Mouse (Mus musculus): ENCODE data around the gene Zfp652. TPM values are rescaled to one million over a fixed set of nuclear protein-coding genes. Genes with fewer than 3 reads are reported as not detected.

The Zfp652 gene
- polyA plus RNA-seq, 1 experiment from 2014 or later: 28.2 TPM

- peaks cover 24% of the 10 kb centered on the region for H3K4me1 ChIP-seq
- H3K9me3 ChIP-seq: no peaks in the 10 kb centered on the region
- WGBS: 0% methylated on average over 13 of the region's 13 CpGs
- no peaks in the 10 kb centered on the region for H3K27me3 ChIP-seq
- peak overlapping the region; percentile 95 for H3K4me2 ChIP-seq (replicated peaks)
- H3K36me3 ChIP-seq: no peaks in the 10 kb centered on the region
- peak overlapping the region; percentile 93 for H3K4me3 ChIP-seq
- H3K9ac ChIP-seq (replicated peaks): peak overlapping the region; percentile 98
- H3K27ac ChIP-seq (replicated peaks): peak overlapping the region; percentile 97
- ATAC-seq (ENCODE audit: low FRiP score, low read depth): 0 out of 2 replicates have a peak, but pooled peaks have one; percentile 27
These were observed 1.4 kb downstream of the Zfp652 start for GRCm38 (mm10) chr11:95713811-95714241.

- Histone ChIP-seq H3K9me3 (no peaks in the 10 kb centered on the region), H3K4me3 (peak overlapping the region; percentile 93), H3K9ac (replicated peaks) (peak overlapping the region; percentile 98), H3K4me2 (replicated peaks) (peak overlapping the region; percentile 95), H3K27me3 (no peaks in the 10 kb centered on the region), H3K4me1 (peaks cover 24% of the 10 kb centered on the region), H3K27ac (replicated peaks) (no peak overlapping the region), H3K36me3 (no peaks in the 10 kb centered on the region)
- WGBS: 47% methylated on average over 7 of the region's 7 CpGs
- ATAC-seq (ENCODE audit: low FRiP score, low read depth): no peak
These were observed 1.9 kb downstream of the Zfp652 start for GRCm38 (mm10) chr11:95714411-95714810.

- Histone ChIP-seq H3K4me2 (replicated peaks) (no peak overlapping the region), H3K9me3 (no peaks in the 10 kb centered on the region), H3K27ac (replicated peaks) (no peak overlapping the region), H3K36me3 (no peaks in the 10 kb centered on the region), H3K27me3 (no peaks in the 10 kb centered on the region), H3K4me1 (peaks cover 24% of the 10 kb centered on the region), H3K9ac (replicated peaks) (no peak overlapping the region), H3K4me3 (no peak overlapping the region)
- WGBS: 70% methylated on average over 8 of the region's 8 CpGs
- no peak for ATAC-seq (ENCODE audit: low FRiP score, low read depth)
These were observed 3.7 kb downstream of the Zfp652 start for GRCm38 (mm10) chr11:95716136-95716535.

GRCm38 (mm10) chr11:95719356-95719755 is 6.9 kb downstream of the Zfp652 start:
- H3K4me1 ChIP-seq: peaks cover 17% of the 10 kb centered on the region
- H3K4me3 ChIP-seq: no peak overlapping the region
- no peak for ATAC-seq (ENCODE audit: low FRiP score, low read depth)
- H3K9me3 ChIP-seq: no peaks in the 10 kb centered on the region
- H3K9ac ChIP-seq (replicated peaks): no peak overlapping the region
- WGBS: 92% methylated on average over 3 of the region's 3 CpGs
- H3K27me3 ChIP-seq: no peaks in the 10 kb centered on the region
- H3K4me2 ChIP-seq (replicated peaks): no peak overlapping the region
- H3K36me3 ChIP-seq: no peaks in the 10 kb centered on the region
- H3K27ac ChIP-seq (replicated peaks): no peak overlapping the region

GRCm38 (mm10) chr11:95723287-95723686 is 10.8 kb downstream of the Zfp652 start, which contains the start of gene B130006D01Rik:
B130006D01Rik (plus strand) TSS chr11:95723587.
- Histone ChIP-seq H3K27ac (replicated peaks) (no peak within 1 kb of the TSS), H3K9ac (replicated peaks) (no peak within 1 kb of the TSS), H3K9me3 (no peaks in the 10 kb centered on the region), H3K27me3 (no peaks in the 10 kb centered on the region), H3K4me3 (no peak within 1 kb of the TSS), H3K4me2 (replicated peaks) (no peak within 1 kb of the TSS), H3K4me1 (no peaks in the 10 kb centered on the region), H3K36me3 (no peaks in the 10 kb centered on the region)
- 94% methylated on average over 5 of the region's 5 CpGs for WGBS
- no peak for ATAC-seq (ENCODE audit: low FRiP score, low read depth)

- no peaks in the 10 kb centered on the region for H3K27me3 ChIP-seq
- WGBS: 95% methylated on average over 4 of the region's 4 CpGs
- H3K9ac ChIP-seq (replicated peaks): no peak overlapping the region
- no peak overlapping the region for H3K4me2 ChIP-seq (replicated peaks)
- no peak for ATAC-seq (ENCODE audit: low FRiP score, low read depth)
- H3K27ac ChIP-seq (replicated peaks): no peak overlapping the region
- H3K4me3 ChIP-seq: no peak overlapping the region
- H3K4me1 ChIP-seq: no peaks in the 10 kb centered on the region
- no peaks in the 10 kb centered on the region for H3K36me3 ChIP-seq
- no peaks in the 10 kb centered on the region for H3K9me3 ChIP-seq
These were observed 12.0 kb downstream of the Zfp652 start for GRCm38 (mm10) chr11:95724466-95724865.

GRCm38 (mm10) chr11:95726156-95726555 is 13.7 kb downstream of the Zfp652 start:
- Histone ChIP-seq H3K27me3 (no peaks in the 10 kb centered on the region), H3K9ac (replicated peaks) (no peak overlapping the region), H3K9me3 (no peaks in the 10 kb centered on the region), H3K36me3 (no peaks in the 10 kb centered on the region), H3K4me1 (no peaks in the 10 kb centered on the region), H3K4me2 (replicated peaks) (no peak overlapping the region), H3K4me3 (no peak overlapping the region), H3K27ac (replicated peaks) (no peak overlapping the region)
- ATAC-seq (ENCODE audit: low FRiP score, low read depth): no peak
- WGBS: 82% methylated on average over 4 of the region's 4 CpGs

- Histone ChIP-seq H3K27ac (replicated peaks) (no peak overlapping the region), H3K4me1 (no peaks in the 10 kb centered on the region), H3K27me3 (no peaks in the 10 kb centered on the region), H3K36me3 (no peaks in the 10 kb centered on the region), H3K4me2 (replicated peaks) (no peak overlapping the region), H3K9ac (replicated peaks) (no peak overlapping the region), H3K9me3 (no peaks in the 10 kb centered on the region), H3K4me3 (no peak overlapping the region)
- 95% methylated on average over 5 of the region's 5 CpGs for WGBS
- no peak for ATAC-seq (ENCODE audit: low FRiP score, low read depth)
These were observed 15.5 kb downstream of the Zfp652 start for GRCm38 (mm10) chr11:95727947-95728346.

GRCm38 (mm10) chr11:95728916-95729907 is 16.7 kb downstream of the Zfp652 start:
- 86% methylated on average over 12 of the region's 12 CpGs for WGBS
- Histone ChIP-seq H3K4me3 (no peak overlapping the region), H3K36me3 (no peaks in the 10 kb centered on the region), H3K9ac (replicated peaks) (no peak overlapping the region), H3K27ac (replicated peaks) (no peak overlapping the region), H3K4me1 (no peaks in the 10 kb centered on the region), H3K4me2 (replicated peaks) (no peak overlapping the region), H3K9me3 (no peaks in the 10 kb centered on the region), H3K27me3 (no peaks in the 10 kb centered on the region)
- ATAC-seq (ENCODE audit: low FRiP score, low read depth): no peak

GRCm38 (mm10) chr11:95734485-95734884 is 22.0 kb downstream of the Zfp652 start:
- H3K9ac ChIP-seq (replicated peaks): no peak overlapping the region

GRCm38 (mm10) chr11:95737811-95738210 is 25.3 kb downstream of the Zfp652 start:
- Histone ChIP-seq H3K4me1 (no peaks in the 10 kb centered on the region), H3K27me3 (no peaks in the 10 kb centered on the region), H3K9me3 (no peaks in the 10 kb centered on the region), H3K9ac (replicated peaks) (no peak overlapping the region), H3K4me3 (no peak overlapping the region), H3K36me3 (no peaks in the 10 kb centered on the region), H3K4me2 (replicated peaks) (no peak overlapping the region), H3K27ac (replicated peaks) (no peak overlapping the region)
- ATAC-seq (ENCODE audit: low FRiP score, low read depth): no peak
- 94% methylated on average over 3 of the region's 3 CpGs for WGBS

More at GRCm38 (mm10) chr11:95734485-95734884, 22.0 kb downstream of the Zfp652 start:
- Histone ChIP-seq H3K27ac (replicated peaks) (no peak overlapping the region), H3K27me3 (no peaks in the 10 kb centered on the region), H3K9me3 (no peaks in the 10 kb centered on the region), H3K4me2 (replicated peaks) (no peak overlapping the region), H3K4me3 (no peak overlapping the region), H3K4me1 (no peaks in the 10 kb centered on the region), H3K36me3 (no peaks in the 10 kb centered on the region)
- WGBS: 94% methylated on average over 2 of the region's 2 CpGs
- ATAC-seq (ENCODE audit: low FRiP score, low read depth): no peak

- Histone ChIP-seq H3K9me3 (no peaks in the 10 kb centered on the region), H3K36me3 (peaks cover 9% of the 10 kb centered on the region), H3K27ac (replicated peaks) (no peak overlapping the region), H3K9ac (replicated peaks) (no peak overlapping the region), H3K27me3 (no peaks in the 10 kb centered on the region), H3K4me3 (no peak overlapping the region), H3K4me1 (no peaks in the 10 kb centered on the region), H3K4me2 (replicated peaks) (no peak overlapping the region)
- 97% methylated on average over 2 of the region's 2 CpGs for WGBS
- no peak for ATAC-seq (ENCODE audit: low FRiP score, low read depth)
These were observed 32.0 kb downstream of the Zfp652 start for GRCm38 (mm10) chr11:95744521-95744920.
